Mouse (Mus musculus) thymus, adult 2 months (tissue): ENCODE measurements around the gene Slc16a10.

Experiments
- CTCF ChIP-seq: fragments of 200-500 bp; IDR thresholded peaks from 2 replicates; pipeline ENCODE4 v1.5.1; 2012; ENCODE audit warnings: mild to moderate bottlenecking, control low read depth, low read length, moderate library complexity, borderline replicate concordance; ENCODE audit not compliant: control insufficient read depth, poor library complexity, insufficient read depth; ENCODE audit errors: extremely low read depth
- POLR2A ChIP-seq: fragments of 200-500 bp; IDR thresholded peaks from 2 replicates; pipeline ENCODE4 v1.6.1; 2012; ENCODE audit warnings: mild to moderate bottlenecking, low read length, control low read depth, moderate library complexity; ENCODE audit not compliant: control insufficient read depth, poor library complexity, insufficient read depth; ENCODE audit errors: extremely low read depth

GRCm38 (mm10) chr10:40129134-40129533 lies 12.9 kb downstream of the Slc16a10 start:
- TF ChIP-seq POLR2A (no peak), CTCF (no peak)
